Mouse (Mus musculus) megakaryocyte, embryonic 14.5 days (primary cell): ENCODE measurements around the gene Esyt2.

ENCODE experiments used
- FLI1 ChIP-seq: IDR thresholded peaks from 2 replicates; pipeline ENCODE4 v1.6.1; 2012; ENCODE audit warnings: low read length, inconsistent platforms, mixed read lengths
- GATA1 ChIP-seq: IDR thresholded peaks from 3 replicates; pipeline ENCODE4 v1.6.1; 2012; ENCODE audit warnings: mixed read lengths, low read length, inconsistent platforms, borderline replicate concordance

- no peak for TF ChIP-seq GATA1
- no peak for TF ChIP-seq FLI1
These were observed 1.8 kb upstream of the Esyt2 start for GRCm38 (mm10) chr12:116279181-116279580.
